8 mouse cellular contexts compared by ENCODE assay signal in genomic region chr7:28693321-28693966, GRCm38 (mm10). TPM values are rescaled to one million over a fixed set of nuclear protein-coding genes. Genes with fewer than 3 reads are reported as not detected.
A peak's percentile ranks its signal among the peaks of the same experiment; 100 is the strongest.
DNase-seq lines count a peak whose midpoint lies in the region; ATAC-seq lines count a peak whose summit lies in the region.

No protein-coding gene starts in this region.

- peak; percentile 85 for ATAC-seq in midbrain, embryonic 11.5 days (ENCODE audit: low FRiP score)

- peak overlapping the region; percentile 56 for H3K9ac ChIP-seq in midbrain, embryonic 11.5 days (ENCODE audit: low read length)

- H3K36me3 ChIP-seq in midbrain, embryonic 11.5 days (ENCODE audit: control insufficient read depth, insufficient read depth, low read length): no peaks in the 10 kb centered on the region

- intact Hi-C loops in gastrocnemius, postnatal 36 days (cut with DNase I): no loop called here
- intact Hi-C loops in left cerebral cortex, postnatal 4 days (cut with DNase I): no loop called here

- H3K4me1 ChIP-seq in midbrain, embryonic 11.5 days (ENCODE audit: control insufficient read depth, insufficient read depth, low read length): peaks cover 11% of the 10 kb centered on the region

- H3K9me3 ChIP-seq in midbrain, embryonic 11.5 days (ENCODE audit: control insufficient read depth, low read length): no peaks in the 10 kb centered on the region

- peaks cover 13% of the 10 kb centered on the region for H3K27me3 ChIP-seq in midbrain, embryonic 11.5 days (ENCODE audit: control insufficient read depth, insufficient read depth, low read length)

- no peak overlapping the region for H3K27ac ChIP-seq in midbrain, embryonic 11.5 days (ENCODE audit: low read depth, low read length)

- H3K4me2 ChIP-seq in midbrain, embryonic 11.5 days: peak overlapping the region; percentile 87

- 1% methylated on average over 38 of the region's 38 CpGs for WGBS in midbrain, embryonic 11.5 days

- peak overlapping the region; percentile 45 for H3K4me3 ChIP-seq in midbrain, embryonic 11.5 days (ENCODE audit: low read depth, low read length)

- peak; percentile 47 for DNase-seq in adrenal gland, postnatal 25 days
- DNase-seq in embryo, embryonic 11 days: peak; percentile 87
- DNase-seq in gastrocnemius, postnatal 36 days: peak; percentile 31 to 35
- DNase-seq in kidney, adult 11 months: peak; percentile 82
- peak; percentile 68 for DNase-seq in left cerebral cortex, postnatal 4 days
- peak; percentile 93 for DNase-seq in midbrain, embryonic 11.5 days (ENCODE audit: low spot score, missing footprints)
- peak; percentile 52 for DNase-seq in right cerebral cortex, postnatal 4 days
- DNase-seq in adipocyte (ENCODE audit: low spot score): no peak

RNA-seq across cellular contexts. Expression of gene Fbxo27, which starts 0.8 kb away (rescaled TPM):
- 1.3 and 1.9 TPM in 2 replicates for total RNA-seq in adrenal gland, postnatal 25 days (2021)
- total RNA-seq in gastrocnemius, postnatal 36 days (2021): under 1 TPM; 0.59 to 0.69 TPM
- total RNA-seq in left cerebral cortex, postnatal 4 days (2021): 10 to 100 TPM; 20.1 to 22.8 TPM
- 3.8 TPM in 2 replicates for polyA plus RNA-seq in midbrain, embryonic 11.5 days (2014; fragmentation: Nextera tagmentation; extraction: Ambion mirVana)

RNA-seq across cellular contexts. Expression of gene Fbxo17, which starts 23.2 kb away (rescaled TPM):
- total RNA-seq in adrenal gland, postnatal 25 days (2021): 3.9 and 5.3 TPM in 2 replicates
- total RNA-seq in gastrocnemius, postnatal 36 days (2021): 1 to 10 TPM; 3.9 to 5.4 TPM
- total RNA-seq in left cerebral cortex, postnatal 4 days (2021): 1 to 10 TPM; 2.9 to 3.7 TPM
- 5.8 and 6.0 TPM in 2 replicates for polyA plus RNA-seq in midbrain, embryonic 11.5 days (2014; fragmentation: Nextera tagmentation; extraction: Ambion mirVana)

RNA-seq across cellular contexts. Expression of gene Mrps12, which starts 48.2 kb away (rescaled TPM):
- total RNA-seq in adrenal gland, postnatal 25 days (2021): 78.8 and 86.5 TPM in 2 replicates
- 10 to 100 TPM; 33.5 to 34.6 TPM for total RNA-seq in gastrocnemius, postnatal 36 days (2021)
- 10 to 100 TPM; 41.1 to 41.6 TPM for total RNA-seq in left cerebral cortex, postnatal 4 days (2021)
- polyA plus RNA-seq in midbrain, embryonic 11.5 days (2014; fragmentation: Nextera tagmentation; extraction: Ambion mirVana): 127 and 135 TPM in 2 replicates

RNA-seq across cellular contexts. Expression of gene Sars2, which starts 48.3 kb away (rescaled TPM):
- total RNA-seq in adrenal gland, postnatal 25 days (2021): 15.4 and 22.3 TPM in 2 replicates
- total RNA-seq in gastrocnemius, postnatal 36 days (2021): 10 to 100 TPM; 14.6 to 16.0 TPM
- total RNA-seq in left cerebral cortex, postnatal 4 days (2021): 10 to 100 TPM; 11.9 to 13.3 TPM
- 25.9 and 27.7 TPM in 2 replicates for polyA plus RNA-seq in midbrain, embryonic 11.5 days (2014; fragmentation: Nextera tagmentation; extraction: Ambion mirVana)
